Mouse (Mus musculus): ENCODE data around the gene Pnpla7. TPM values are rescaled to one million over a fixed set of nuclear protein-coding genes. Genes with fewer than 3 reads are reported as not detected.
A peak's percentile ranks its signal among the peaks of the same experiment; 100 is the strongest.

Pnpla7 gene
- polyA plus RNA-seq, 1 experiment = 17.4 TPM

DNA sequence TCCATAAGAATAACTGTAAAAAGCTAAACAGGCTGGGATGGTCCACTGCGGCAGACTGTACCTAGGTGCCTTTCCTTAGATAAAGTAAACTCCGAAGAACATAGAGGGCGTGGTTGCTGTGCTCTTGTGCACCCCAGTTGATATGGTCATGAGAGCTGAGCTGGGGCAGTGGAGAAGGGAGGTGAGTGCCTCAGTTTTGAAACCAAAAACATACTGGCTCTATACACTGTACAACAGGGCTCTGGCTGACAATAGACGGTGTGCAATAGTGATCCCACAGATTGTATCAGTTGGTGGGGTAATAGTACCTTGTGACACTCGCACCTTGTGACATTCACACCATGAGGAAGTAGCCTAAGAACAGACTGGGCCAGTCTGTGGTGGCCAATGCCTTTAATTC, 1.1 kb downstream of the Pnpla7 start:
- no peak for DNase-seq (ENCODE audit: extremely low spot score in 1 of 2, low spot score in 1 of 2)

DNA sequence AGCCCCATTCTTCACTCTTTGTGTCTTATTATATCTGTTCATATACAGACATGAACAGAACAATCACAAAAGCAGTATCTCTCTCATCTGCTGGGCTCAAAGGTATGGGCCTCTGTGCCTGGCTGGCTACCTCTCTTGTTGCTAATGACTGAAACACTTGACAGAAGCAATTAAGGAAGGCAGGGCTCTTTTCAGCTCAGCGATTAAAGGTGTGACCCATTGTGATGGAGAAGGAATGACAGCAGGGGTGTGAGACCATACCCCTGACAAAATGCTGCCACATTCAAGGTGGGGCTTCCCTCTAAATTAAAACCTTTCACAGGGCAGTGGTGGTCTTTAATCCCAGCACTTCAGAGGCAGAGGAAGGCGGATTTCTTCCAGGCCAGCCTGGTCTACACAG, 11.9 kb downstream of the Pnpla7 start:
- DNase-seq (ENCODE audit: extremely low spot score in 1 of 2, low spot score in 1 of 2) = no peak

DNA sequence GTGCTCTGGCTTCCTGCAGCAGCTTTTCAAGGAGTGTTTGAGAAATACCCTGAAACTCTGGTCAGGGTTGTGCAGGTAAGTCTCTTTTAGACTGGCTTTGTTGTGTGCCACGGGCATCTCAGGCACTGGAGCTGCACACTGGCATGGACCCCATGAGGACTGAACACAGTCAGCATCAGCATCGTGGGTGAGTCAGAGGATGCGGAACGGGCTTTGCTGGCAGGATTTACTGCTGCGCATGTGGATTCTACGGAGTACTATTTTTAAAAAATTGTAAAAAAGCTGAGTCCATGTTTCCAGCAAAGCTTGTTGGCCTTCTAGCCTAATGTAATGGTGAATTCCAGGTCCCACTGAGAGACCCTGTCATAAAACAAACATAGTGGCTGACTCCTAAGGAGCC, 19.5 kb downstream of the Pnpla7 start:
- DNase-seq (ENCODE audit: extremely low spot score in 1 of 2, low spot score in 1 of 2) = peak in 1 of 2 experiments; percentile 52

DNA sequence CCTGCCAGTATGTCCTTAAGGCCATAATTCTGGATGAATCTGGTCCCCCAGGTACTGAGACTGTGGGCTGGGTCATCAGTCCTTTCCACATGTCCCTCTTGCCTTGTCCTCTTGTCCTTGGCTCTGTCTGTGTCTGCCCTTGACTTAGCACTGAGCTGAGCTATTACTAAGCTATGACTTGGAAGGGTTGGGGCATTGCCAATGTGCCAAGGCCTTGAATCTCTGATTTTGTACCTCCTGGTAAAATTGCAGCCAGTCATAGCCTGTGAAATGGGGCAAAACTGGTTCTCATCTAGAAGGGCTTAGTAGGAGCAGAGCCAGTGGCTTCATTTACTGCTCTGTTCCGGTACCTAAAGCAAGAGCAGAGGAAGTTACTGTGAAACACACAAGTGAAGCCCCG, 20.6 kb downstream of the Pnpla7 start:
- no peak for DNase-seq (ENCODE audit: extremely low spot score in 1 of 2, low spot score in 1 of 2)

DNA sequence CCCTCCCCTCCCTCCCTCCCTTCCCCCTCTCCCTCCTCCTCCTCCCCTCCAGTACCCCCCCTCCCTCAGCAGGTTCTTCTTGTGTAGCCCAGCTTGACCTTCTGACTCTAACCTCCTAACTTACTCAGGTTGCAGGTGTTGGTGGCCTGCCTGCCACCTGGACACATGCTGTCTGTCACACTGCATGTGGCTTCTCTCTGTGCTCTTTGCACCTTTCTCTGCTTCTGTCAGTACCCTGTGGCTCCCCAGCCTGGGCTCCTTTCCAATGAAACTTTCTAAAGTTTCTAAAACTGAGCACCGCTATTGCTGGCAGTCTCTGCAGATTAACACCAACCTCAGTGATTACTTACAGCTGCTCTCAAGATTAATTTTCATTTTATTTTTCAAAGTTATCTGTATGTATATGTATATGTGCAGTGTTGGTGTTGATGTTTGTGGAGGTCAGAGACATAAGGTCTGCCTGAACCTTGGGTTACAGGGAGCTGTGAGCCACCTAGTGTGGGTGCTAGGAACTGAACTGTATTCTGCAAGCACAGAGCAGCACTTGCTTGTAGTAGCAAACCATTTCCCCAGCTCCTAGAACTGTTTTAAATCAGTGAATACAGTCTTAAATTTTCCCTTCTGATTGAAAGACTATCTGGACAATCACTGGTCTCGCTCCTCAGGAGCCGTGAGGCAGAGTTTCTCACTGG, 24.9 kb downstream of the Pnpla7 start:
- peak in 1 of 2 experiments; percentile 37 for DNase-seq (ENCODE audit: extremely low spot score in 1 of 2, low spot score in 1 of 2)

DNA sequence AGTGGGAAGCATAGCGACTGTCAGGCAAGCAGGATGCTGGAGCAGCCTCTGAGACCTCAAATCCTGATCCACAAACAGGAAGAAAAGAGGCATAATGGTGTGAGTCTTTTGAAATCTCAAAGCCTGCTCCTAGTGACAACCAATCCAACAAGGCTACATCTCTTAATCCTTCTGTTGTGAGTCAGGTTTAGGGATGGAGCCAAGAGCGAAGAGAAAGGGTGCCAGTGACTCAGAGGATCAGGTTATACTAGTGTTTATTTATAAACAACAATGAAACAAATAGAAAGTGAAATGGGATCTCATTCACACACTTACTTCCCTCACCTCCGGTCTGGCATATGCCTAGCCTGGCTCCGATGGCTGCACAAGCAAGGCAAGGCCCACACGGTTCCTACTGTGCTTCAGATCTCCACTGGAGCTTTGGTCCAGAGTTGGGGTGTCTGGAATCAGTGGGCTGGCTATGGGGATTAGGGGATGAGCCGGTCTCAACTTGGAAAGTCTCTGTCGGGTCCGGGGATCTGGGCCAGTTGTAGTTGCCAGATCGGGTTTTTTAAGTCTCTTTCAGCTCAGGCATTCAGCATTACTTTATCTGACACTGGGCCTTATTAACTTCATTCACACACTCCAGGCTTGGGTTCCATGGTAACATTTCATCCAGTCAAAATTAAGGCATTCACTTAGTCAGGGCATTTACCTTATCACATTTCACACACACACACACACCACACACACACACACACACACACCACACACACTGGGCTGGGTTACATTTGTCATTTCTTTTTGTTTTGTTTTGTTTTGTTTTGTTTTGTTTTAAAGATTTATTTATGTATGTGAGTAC, 28.3 kb downstream of the Pnpla7 start:
- no peak for DNase-seq (ENCODE audit: extremely low spot score in 1 of 2, low spot score in 1 of 2)

DNA sequence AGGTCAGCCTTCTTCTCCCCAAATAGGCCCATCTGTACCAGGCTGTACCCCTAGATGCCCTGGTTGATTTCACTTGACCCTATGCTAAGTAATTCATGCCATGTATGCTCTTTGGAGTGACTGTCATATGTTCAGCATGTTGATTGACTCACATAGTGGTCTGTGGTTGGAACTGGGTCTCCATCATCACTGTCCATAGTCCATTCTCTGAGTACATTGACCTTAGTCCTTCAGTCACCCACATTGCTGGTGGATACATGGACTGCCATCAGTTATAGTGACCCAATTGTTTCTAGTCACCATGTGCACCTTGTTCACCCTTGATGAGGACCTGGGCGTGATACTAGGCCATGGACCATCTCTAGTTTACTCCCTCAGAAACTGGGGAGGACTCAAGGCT, 30.9 kb downstream of the Pnpla7 start:
- DNase-seq (ENCODE audit: extremely low spot score in 1 of 2, low spot score in 1 of 2) = no peak

DNA sequence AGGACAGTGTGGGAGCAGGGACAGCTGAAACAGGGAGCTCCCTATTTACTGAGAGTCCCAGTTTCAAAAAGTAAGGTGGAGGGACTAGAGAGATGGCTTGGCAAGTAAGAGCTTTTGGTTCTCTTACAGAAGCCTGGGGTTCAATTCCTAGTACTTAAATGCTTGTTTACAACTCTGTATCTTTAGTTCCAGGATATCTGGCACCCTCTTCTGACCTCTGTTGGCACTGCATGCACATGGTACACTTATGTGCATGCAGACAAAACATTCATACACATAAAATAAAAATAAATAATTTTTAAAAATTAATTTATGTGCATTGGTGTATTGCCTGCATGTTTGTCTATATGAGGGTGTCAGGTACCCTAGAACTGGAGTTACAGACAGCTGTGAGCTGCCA, 32.4 kb downstream of the Pnpla7 start:
- no peak for DNase-seq (ENCODE audit: extremely low spot score in 1 of 2, low spot score in 1 of 2)

DNA sequence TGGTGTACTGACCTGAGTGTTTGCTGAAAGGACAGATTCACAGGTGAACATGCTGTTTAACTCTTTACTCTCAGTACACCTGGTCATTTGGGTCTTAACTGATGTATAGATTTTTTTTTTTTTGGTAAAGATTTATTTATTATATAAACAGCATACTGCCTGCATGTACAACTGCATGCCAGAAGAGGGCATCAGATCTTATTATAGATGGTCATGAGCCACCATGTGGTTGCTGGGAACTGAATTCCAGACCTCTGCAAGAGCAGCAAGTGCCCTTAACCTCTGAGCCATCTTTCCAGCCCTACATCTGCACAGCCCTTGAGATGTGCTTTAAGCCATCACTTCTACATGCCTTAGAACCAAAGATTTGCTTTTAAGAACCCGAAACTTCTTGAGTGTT, 46.8 kb downstream of the Pnpla7 start:
- DNase-seq (ENCODE audit: extremely low spot score in 1 of 2, low spot score in 1 of 2) = no peak

DNA sequence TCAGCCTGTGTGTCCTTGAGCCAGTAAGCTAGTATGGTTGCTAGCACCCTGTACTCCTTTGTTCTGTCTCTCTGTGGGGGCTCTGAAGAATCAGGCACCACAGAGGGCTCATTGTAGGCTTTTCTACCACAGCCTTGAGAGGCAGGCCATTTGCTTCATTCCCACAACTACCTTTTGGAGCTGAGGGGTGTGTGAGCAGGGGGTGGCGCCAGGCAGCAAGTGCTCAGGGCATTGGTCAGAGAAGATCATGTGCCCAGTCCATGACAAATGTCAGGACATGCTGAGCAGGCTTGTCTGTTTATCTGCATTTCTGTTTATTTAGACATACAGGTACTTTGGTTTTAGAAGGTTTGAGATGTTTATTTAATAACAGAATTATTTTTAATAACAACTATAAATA, 49.3 kb downstream of the Pnpla7 start:
- DNase-seq (ENCODE audit: extremely low spot score in 1 of 2, low spot score in 1 of 2) = no peak

DNA sequence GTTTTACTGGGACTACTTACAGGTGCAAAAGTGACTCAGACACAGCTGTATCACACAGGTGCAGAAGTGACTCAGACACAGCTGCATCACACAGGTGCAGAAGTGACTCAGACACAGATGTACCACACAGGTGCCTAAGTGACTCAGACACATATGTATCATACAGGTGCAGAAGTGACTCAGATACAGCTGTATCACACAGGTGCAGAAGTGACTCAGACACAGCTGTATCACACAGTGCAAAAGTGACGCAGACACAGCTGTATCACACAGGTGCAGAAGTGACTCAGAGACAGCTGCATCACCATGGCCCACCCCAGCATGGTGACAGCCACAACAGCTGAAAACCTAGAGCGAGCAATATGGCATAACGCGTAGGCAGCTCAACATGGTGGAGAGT, 59.2 kb downstream of the Pnpla7 start:
- no peak for DNase-seq (ENCODE audit: extremely low spot score in 1 of 2, low spot score in 1 of 2)

DNA sequence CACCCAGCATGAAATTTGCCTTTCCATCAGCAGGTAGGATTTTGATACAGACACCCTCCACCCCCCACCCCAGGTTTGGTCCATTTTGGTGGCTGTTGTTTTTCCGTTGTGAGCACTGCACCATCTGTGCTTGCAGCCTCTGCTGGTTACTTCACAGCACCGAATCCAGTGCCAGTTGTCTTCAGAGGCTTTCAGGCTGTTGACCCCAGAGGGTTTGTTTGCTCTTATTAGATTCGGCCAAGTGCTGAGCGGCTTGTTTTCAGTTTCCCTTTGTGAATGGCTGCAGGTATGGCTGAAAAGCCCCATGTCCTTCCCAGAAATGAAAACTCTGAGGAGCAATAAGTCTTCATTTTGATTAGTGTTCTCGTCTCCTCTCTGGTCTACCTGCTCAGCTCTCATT, 64.3 kb downstream of the Pnpla7 start:
- no peak for DNase-seq (ENCODE audit: extremely low spot score in 1 of 2, low spot score in 1 of 2)

DNA sequence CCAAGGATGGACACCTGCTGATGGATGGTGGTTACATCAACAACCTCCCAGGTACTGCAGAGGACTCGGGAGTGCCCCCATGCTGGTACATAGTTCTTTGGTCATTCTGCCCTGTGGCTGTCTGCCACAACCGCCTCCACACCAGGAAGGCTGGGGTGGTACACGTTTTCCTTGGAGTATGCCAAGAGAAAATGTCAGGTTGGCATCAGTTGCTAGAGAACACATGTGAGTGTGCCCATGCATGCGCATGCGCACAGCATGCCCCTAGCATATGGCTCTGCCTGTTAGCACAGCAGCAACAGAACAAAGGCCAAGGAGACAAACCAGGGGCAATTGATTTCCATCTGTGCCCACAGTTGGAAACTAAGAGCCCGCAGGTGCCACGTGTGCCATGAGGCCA, 75.1 kb downstream of the Pnpla7 start:
- peak in 1 of 2 experiments; percentile 65 for DNase-seq (ENCODE audit: extremely low spot score in 1 of 2, low spot score in 1 of 2)

DNA sequence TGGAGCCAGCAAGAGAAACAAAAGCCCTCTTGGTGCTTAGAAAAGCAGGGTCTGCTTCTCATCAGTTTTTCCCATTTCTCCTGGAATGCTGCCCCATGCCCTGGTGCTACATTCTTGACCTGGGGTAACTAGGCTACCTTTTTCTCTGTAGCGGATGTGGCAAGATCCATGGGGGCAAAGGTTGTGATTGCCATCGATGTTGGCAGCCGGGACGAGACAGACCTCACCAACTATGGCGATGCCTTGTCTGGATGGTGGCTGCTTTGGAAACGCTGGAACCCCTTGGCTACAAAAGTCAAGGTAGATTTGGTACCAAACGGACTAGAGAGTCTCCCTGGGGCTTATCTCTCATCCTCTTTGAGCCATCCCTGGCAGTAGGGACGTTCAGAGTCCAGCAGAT, 75.6 kb downstream of the Pnpla7 start:
- DNase-seq (ENCODE audit: extremely low spot score in 1 of 2, low spot score in 1 of 2) = no peak

DNA sequence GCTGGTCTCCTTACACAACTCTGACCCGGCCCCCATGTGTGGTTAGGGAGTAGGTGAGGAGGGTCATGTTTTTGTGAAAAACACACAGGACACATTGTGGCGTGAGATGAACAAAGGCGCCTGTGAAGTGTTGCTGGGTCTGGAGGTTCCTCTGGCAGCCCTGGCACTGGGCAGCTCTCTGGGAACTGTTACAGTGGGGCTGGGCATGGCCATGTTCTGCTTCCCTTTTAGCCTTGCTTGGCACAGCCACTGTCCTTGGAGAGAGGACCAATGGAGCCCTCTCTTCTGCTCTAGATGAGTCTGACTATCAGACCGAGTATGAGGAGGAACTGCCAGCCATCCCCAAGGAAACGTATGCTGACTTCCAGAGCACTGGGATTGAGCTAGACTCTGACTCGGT, 77.3 kb downstream of the Pnpla7 start:
- DNase-seq (ENCODE audit: extremely low spot score in 1 of 2, low spot score in 1 of 2) = no peak

DNA sequence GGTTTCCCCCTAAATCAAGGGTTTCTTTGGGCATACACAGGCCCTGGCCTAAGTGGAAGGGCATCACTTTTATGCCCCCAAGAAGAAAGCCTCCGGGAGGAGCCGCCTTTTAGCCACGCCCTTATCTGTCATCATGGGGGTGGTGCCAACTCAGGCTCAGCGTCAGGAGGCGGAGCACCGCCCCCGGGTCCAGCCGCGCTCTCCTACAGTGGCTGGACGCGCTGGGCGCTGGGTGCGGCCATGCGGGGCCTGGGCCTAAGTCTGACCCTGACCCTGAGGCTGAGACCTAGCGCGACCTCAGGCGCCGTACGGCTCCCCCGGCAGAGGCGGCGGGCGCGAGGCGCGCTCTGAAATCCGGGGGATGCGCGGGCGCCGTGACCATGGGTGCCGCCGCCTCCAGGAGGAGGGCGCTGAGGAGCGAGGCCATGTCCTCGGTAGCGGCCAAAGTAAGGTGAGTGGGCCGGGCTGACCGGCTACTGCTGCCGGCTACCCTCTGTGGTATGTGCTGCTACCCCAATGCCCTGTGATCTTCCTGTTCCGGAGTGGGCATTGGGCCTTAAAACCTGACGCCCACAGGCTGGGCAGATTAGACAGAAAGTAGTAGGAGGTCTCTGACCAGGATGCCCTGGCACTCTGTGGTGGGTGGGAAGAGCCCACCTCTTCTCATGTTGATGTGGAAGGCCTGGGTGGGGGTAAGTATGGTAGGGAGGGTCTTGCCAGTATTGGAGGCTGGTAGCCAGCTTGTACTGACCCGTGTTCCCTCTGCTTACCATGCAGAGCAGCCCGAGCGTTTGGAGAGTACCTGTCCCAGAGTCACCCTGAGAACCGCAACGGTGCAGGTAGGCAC, 78.6 kb downstream of the Pnpla7 start, which contains the start of gene Nsmf:
Nsmf (plus strand) TSS at position 135 of the 847 bp plus-strand sequence.
- peak; percentile 83 to 94 for DNase-seq (ENCODE audit: extremely low spot score in 1 of 2, low spot score in 1 of 2)

DNA sequence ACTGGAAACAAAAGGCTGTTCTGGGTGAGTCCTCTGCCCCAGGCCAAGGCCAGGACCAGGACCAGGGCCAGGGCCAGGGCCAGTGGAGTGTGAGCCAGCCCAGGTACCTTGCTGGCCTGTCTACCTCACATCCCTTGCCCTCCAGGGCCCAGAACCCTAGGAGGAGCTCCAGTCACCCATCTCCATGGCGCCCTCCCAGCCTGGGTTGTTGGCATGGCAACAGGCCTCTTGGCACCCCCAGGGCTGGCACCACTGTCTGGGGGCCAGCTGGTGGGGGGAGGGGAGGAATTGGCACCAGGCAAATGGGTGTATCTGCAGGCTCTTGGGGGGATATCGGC, 79.2 kb downstream of the Pnpla7 start:
- DNase-seq (ENCODE audit: extremely low spot score in 1 of 2, low spot score in 1 of 2) = peak; percentile 51 to 76

DNA sequence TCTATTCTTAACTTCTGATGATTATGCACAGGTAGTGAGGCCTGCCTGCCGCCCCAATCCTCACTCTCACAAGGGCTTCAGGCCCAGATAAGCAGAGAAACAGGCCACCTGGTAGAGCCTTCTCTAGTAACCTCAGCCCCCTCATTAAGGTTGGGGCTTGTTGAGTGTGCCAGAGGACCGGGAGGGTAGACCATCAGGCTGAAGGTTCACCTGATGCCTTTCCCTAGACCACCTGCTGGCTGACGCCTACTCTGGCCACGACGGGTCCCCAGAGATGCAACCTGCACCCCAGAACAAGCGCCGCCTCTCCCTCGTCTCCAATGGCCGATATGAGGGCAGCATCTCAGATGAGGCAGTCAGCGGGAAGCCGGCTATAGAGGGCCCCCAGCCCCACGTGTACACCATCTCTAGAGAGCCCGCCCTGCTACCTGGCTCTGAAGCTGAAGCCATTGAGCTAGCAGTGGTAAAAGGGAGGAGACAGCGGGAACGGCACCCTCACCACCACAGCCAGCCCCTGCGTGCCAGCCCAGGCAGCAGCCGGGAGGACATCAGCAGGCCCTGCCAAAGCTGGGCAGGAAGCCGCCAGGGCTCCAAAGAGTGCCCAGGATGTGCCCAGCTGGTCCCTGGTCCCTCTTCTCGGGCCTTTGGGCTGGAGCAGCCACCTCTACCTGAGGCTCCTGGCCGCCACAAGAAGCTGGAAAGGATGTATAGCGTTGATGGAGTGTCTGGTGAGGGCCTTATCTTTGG, 79.7 kb downstream of the Pnpla7 start:
- no peak for DNase-seq (ENCODE audit: extremely low spot score in 1 of 2, low spot score in 1 of 2)

DNA sequence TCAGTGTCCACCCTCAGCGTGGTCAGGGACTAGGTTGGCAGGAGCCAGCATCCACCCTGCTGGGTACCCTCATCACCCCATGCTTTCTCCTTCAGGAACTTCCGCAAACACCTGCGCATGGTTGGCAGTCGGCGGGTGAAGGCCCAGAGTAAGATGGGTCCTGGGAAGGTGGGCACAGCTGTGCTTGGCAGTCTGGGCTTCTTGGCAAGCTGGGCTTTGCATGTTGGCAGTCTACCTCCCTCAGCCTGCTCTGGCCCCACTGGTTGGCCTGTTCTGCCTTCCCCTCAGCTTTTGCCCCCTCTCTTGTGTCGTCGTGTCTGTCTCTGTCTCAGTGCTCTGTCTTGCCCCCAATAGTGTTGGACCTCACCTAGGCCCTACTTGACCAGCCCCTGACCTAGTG, 83.1 kb downstream of the Pnpla7 start:
- no peak for DNase-seq (ENCODE audit: extremely low spot score in 1 of 2, low spot score in 1 of 2)

DNA sequence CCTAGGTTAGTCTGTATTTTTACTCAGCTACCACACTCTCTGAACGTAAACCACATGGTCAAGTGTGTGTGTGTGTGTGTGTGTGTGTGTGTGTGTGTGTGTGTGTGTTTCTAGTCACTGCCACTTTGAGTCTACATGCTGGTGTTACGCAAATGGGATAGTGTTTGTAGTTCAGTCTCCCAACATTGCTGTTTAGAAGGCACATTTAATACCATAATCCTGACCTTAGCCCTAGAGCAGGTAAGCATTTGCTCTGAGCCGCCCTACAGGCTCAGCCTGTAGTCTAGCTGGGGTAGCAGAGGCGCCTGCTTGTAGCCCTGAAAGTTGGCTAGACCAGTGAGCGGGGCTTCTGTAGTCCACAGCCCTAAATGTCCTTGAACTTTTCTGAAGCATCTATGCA, 87.7 kb downstream of the Pnpla7 start:
- no peak for DNase-seq (ENCODE audit: extremely low spot score in 1 of 2, low spot score in 1 of 2)

DNA sequence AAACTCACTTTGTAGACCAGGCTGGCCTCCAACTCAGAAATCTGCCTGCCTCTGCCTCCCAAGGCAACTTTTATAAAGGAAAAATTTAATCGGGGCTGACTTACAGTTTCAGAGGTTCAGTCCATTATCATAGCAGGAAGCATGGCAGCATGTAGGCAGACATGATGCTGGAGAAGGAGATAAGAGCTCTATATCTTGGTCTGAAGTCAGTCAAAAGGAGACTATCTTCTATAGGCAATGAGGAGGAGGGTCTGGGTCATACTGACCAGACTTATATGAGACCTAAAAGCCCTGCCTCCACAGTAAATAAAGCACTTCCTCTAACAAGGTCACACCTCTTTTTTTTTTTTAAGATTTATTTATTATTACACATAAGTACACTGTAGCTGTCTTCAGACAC, 88.5 kb downstream of the Pnpla7 start:
- DNase-seq (ENCODE audit: extremely low spot score in 1 of 2, low spot score in 1 of 2) = no peak
